Mouse (Mus musculus): ENCODE measurements around the gene Spop. TPM values are rescaled to one million over a fixed set of nuclear protein-coding genes. Genes with fewer than 3 reads are reported as not detected.
A peak's percentile ranks its signal among the peaks of the same experiment; 100 is the strongest.

Spop gene
- total RNA-seq, 1 experiment from 2014 or later, result 110 TPM

DNA sequence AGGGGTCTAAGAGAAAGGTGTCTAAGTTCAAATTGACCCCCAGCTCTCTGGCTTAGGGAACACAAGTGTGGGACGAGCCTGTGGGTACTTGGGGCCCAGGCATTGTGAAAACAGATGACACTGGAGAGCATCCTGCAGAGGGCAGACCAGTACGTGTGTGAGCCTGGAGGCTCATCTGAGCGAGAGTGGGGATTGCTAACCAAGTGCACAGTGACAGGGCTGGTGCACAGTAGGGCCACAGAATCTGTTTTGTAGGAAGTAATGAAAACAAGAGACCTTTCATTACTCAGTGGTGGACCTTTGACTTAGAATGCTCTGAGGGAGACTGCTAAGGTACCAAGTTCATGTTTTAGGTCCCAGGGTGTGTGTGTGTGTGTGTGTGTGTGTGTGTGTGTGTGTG lies 106.1 kb downstream of the Spop start:
- DNase-seq, result no peak

DNA sequence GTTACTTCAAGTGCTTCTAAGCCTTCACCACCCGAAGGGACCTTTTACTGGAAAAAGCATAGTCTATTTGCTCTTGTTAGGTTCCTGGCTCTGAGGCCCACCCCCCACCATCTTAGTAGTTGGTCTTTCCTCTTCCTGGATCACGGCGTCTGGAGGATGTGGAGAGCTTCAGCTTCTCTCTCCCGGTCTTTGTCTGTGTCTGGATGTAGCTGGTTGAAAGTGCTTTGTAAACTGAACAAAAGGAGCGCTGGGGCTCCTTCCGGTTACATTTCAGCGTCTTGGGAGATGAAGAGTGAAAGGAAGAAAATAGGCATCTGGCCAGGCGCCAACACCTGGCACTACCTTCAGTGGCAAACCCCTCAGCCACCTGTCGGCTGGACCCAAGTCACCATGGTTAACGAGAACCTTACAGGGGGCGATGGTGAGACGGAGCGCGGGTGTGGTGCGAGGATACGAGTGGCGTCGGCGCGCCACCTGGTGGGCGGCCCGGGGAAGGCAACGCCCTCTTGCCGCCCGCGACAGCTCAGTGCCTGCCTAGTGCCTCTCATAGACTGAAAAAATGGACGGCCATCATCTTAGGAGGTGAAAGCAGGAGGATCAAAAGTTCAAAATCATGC lies 106.7 kb downstream of the Spop start:
- DNase-seq, result peak; percentile 93

DNA sequence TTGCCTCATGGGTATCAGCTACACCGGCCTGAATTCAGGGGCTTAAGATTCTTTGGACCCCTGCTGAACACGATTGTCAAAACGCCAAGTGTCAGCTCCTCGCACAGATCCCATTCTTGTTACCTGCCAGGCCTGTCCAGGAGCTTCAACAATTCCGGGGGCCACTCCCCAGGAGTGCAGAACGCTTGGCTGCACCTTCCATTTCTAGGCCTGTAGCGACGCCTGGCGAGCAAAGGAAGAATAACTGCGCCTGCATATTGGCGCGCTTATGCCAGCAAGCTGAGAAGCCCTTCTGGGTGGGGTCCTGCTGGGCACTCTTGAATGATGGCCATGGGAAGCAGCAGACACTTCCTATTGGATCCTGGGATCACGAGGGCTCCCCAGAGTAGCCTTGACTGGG lies 107.7 kb downstream of the Spop start:
- peak; percentile 82 for DNase-seq

- DNase-seq, result no peak
These were observed 113.4 kb downstream of the Spop start for GRCm38 (mm10) chr11:95527307-95527706.

DNA sequence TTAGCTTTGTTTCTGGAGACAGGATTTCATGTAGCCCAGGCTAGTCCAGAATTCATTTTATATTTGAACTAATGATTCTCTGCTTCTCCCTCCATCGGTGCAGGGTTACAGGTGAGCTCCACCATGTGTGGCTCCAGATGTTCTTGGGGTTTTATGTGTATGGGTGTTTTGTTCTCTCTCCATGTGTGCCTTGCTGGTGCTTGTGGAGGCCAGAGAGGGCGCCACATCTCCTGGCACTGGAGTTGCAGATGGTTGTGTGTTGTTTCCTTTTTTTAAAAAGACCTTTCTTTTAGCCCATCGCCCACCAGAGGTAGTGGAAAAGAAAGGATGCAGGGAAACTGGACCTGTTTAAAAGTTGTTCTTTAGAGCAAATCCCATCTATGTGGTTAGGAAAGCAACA lies 114.4 kb downstream of the Spop start:
- DNase-seq, result no peak

DNA sequence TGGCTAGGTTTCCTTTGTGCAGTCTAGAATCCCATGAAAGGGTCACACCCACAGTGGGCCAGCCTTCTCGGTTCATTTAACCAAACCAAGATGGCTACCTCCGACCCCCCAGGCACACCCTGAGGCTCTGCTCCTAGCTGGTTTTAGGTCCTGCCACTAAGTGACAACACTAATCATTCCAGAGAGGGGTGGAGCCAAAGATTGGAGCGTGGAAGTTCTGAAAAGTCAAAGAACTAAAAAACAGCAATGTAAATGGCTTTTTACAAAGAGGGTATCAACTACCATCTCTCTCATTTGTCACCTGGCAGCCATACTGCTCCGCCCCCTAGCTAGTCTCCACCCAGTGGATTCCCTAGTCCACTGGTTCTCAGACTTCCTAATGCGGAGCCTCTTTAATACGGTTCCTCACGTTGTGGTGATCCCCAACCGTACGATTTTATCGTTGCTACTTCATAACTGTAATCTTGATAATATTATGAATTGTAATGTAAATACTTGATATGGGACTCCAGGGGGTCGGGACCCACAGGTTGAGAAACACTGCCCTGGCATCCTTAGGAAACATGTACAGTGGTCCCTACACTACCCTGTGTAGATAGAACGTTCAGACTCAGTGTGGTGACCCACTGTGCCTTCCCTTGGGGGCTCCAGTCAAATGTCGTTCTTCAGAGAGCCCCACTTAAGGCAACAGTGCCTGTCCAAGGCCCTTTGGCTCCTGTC lies 118.6 kb downstream of the Spop start:
- no peak for DNase-seq

- DNase-seq, result peak; percentile 97
These were observed 119.7 kb downstream of the Spop start for GRCm38 (mm10) chr11:95533484-95534160.

GRCm38 (mm10) chr11:95538378-95539104 lies 124.7 kb downstream of the Spop start:
- DNase-seq, result no peak

DNA sequence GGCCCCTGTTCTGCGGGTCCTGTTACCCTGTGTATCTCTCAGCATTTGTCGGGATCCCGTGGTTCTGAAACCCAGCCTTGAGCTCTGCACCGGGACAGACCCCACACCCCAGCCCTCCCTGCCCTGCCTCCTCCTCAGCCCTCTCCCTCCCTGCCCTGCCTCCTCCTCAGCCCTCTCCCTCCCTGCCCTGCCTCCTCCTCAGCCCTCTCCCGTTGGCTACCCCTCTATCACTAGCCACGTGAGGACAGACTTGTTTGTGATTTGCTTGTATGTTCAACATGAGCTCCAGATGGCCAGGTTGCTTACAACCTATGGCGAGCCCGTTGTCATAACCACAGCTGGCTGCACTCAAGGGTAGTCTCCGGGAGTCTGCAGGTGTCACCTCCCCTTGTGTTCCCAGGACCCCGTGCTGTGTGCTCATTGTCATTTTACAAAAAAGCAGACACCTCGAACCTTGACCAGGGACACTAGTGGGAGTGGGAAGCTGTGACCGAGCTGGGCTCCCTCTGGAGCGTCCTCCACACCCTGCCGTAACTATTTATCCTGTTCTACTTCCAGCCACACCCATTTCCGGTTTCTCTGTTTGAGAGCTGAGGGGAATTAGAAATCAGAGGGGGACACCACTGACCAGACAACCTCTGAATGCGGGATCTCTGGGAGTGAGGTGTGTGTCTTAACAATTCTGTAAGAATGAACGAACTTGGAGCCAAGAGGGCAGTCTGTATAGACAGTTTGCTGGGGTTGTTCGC lies 126.9 kb downstream of the Spop start:
- no peak for DNase-seq

Other genes with a start within 250 kb of the Spop start
- gene Tac4, start 152.6 kb upstream of the Spop start, total RNA-seq (2021), result not detected in 2 replicates
- gene Kat7, start 103.8 kb upstream of the Spop start, total RNA-seq (2021), result 48.5 and 50.7 TPM in 2 replicates
- gene Fam117a, start 77.1 kb upstream of the Spop start, total RNA-seq (2021), result 20.2 and 21.4 TPM in 2 replicates
- 51.0 and 62.2 TPM in 2 replicates for gene Slc35b1, start 29.4 kb upstream of the Spop start, total RNA-seq (2021)
- 2.6 and 3.8 TPM in 2 replicates for gene Nxph3, start 100.5 kb downstream of the Spop start, total RNA-seq (2021)
- 5.6 and 14.3 TPM in 2 replicates for gene Ngfr, start 173.7 kb downstream of the Spop start, total RNA-seq (2021)

Measured in adrenal gland, postnatal 14 days (tissue).